Mouse (Mus musculus) lung, postnatal 0 days (tissue): Measurements from ENCODE around the gene H2-T23.

ENCODE experiments used
- CTCF ChIP-seq: IDR thresholded peaks from 2 replicates; pipeline ENCODE4 v1.5.1; 2016; ENCODE audit warnings: antibody characterized with exemption, mild to moderate bottlenecking
- EP300 ChIP-seq: IDR thresholded peaks from 2 replicates; pipeline ENCODE4 v1.6.1; 2016; ENCODE audit warnings: antibody characterized with exemption, mild to moderate bottlenecking, control low read depth

DNA sequence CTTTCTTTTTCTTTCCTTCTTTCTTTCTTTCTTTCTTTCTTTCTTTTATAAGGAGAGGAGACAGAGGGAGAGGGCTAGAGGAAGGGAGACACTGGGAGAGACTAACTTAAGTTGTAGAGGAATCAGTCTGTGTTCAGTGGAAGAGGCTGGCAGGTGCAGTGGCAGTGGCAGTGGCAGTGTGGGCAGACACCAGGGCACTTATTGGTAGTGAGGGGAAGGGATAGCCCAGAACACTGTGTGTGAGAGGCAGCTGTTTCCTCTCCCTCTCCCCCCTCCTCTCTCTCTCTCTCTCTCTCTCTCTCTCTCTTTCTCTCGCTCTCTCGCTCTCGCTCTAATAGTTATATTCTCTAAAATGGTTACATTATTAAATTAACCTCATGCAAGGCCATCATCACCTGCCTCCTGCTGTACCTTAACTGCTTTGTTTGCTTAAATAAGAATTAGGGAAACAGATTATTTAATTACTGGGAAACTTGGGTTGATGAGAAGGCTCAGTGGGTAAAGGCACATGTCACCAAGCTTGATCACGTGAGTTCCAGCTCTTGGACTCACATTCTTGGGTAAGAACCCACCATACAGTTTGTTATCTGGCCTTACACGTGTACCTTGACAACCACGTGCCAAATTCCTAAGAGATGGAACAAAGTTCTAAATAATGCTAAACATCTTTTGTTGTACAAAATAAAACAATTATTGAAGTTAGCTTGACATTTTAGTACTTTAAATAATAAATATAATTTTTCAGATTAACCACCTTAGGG lies 33.9 kb downstream of the H2-T23 start:
- TF ChIP-seq CTCF = no peak
- TF ChIP-seq EP300 = no peak
